In the genomic region with DNA sequence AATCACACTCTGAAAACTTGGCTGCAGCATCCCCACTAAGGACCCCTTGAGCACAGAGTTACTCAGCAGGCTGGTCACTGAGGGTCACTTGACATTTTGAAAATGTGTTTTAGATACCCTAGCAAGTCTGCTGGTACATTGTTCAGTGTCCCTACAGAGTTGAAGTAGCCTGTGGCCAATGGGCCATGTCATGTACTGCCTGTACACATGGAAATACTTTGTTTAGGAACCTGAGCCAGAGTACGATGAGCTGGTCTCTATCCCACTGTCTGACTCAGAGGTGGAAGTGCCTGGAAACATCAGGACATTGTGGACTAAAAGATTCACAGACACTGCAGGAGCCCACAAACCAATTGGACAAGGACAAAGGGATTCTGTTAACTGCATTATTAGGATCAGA, we compare ENCODE assay signal across 30 mouse cellular contexts.
DNase-seq lines count a peak whose midpoint lies in the region; ATAC-seq and TF ChIP-seq lines count a peak whose summit lies in the region.
"Had no signal": no experiment of that assay in that cellular context is flagged by ENCODE, and none has a peak within 500 bp of the region (broad histone marks: within the 10 kb centered on the region; RNA-seq: fewer than 3 reads in every experiment).

No protein-coding gene starts in this region.

- H3K4me2 ChIP-seq in limb, embryonic 15.5 days = no peak overlapping the region
- H3K4me2 ChIP-seq: embryonic facial prominence, embryonic 13.5 days; forebrain, embryonic 13.5 days; heart, embryonic 13.5 days; hindbrain, embryonic 14.5 days had no signal

- TF ChIP-seq CTCF in gastrocnemius, adult 2 months (IDR thresholded peaks at IDR 0.05) = no peak

- H3K9me3 ChIP-seq in limb, embryonic 15.5 days = no peaks in the 10 kb centered on the region
- H3K9me3 ChIP-seq: embryonic facial prominence, embryonic 13.5 days; forebrain, embryonic 10.5 days; forebrain, embryonic 13.5 days; G1E; heart, embryonic 10.5 days had no signal

- WGBS in limb, embryonic 15.5 days = 65% methylated on average over 1 of the region's 1 CpGs

- intact Hi-C loops in gastrocnemius, adult 2 months (cut with DNase I) = no loop called here

- no peak overlapping the region for H3K4me3 ChIP-seq in gastrocnemius, adult 2 months
- no peak overlapping the region for H3K4me3 ChIP-seq in limb, embryonic 15.5 days
- H3K4me3 ChIP-seq: embryonic facial prominence, embryonic 13.5 days; forebrain, embryonic 10.5 days; forebrain, embryonic 13.5 days; heart, adult 2 months; heart, embryonic 10.5 days; heart, embryonic 13.5 days had no signal

- H3K36me3 ChIP-seq in limb, embryonic 15.5 days = no peaks in the 10 kb centered on the region
- H3K36me3 ChIP-seq: embryonic facial prominence, embryonic 13.5 days; forebrain, embryonic 10.5 days; G1E; heart, embryonic 10.5 days; heart, embryonic 13.5 days had no signal

- H3K4me1 ChIP-seq in limb, embryonic 15.5 days = 0 out of 2 replicates have a peak, but pooled peaks cover 4% of the 10 kb centered on the region
- H3K4me1 ChIP-seq: embryonic facial prominence, embryonic 13.5 days; forebrain, embryonic 13.5 days; heart, embryonic 10.5 days; heart, embryonic 13.5 days had no signal

- peak; percentile 58; the same call in 1 of the 2 replicates for ATAC-seq in limb, embryonic 15.5 days (ENCODE audit: insufficient number of reproducible peaks, low FRiP score, low TSS enrichment, low read depth)
- ATAC-seq in megakaryocyte progenitor cell, adult 5-6 weeks (replicated peaks; ENCODE audit: poor library complexity) = no peak
- ATAC-seq: forebrain, embryonic 13.5 days; forebrain, postnatal 0 days; hindbrain, postnatal 0 days; inflammation-experienced regulatory T-cells, adult 6 months; intestine, embryonic 16.5 days had no signal

- H3K27ac ChIP-seq in gastrocnemius, adult 2 months = peak overlapping the region; percentile 24
- no peak overlapping the region for H3K27ac ChIP-seq in limb, embryonic 15.5 days
- H3K27ac ChIP-seq: embryonic facial prominence, embryonic 13.5 days; forebrain, embryonic 10.5 days; forebrain, embryonic 13.5 days; heart, adult 2 months; heart, embryonic 10.5 days; heart, embryonic 13.5 days; hindbrain, embryonic 14.5 days; hindbrain, postnatal 0 days had no signal

- no peaks in the 10 kb centered on the region for H3K27me3 ChIP-seq in limb, embryonic 15.5 days
- H3K27me3 ChIP-seq: CH12.LX; embryonic facial prominence, embryonic 13.5 days; forebrain, embryonic 13.5 days; heart, embryonic 13.5 days had no signal

- DNase-seq in gastrocnemius, adult 18-20 months (ENCODE audit: low spot score) = peak; percentile 46
- DNase-seq in gastrocnemius, postnatal 10 days = no peak
- peak; percentile 38 for DNase-seq in gastrocnemius, adult 2 months
- DNase-seq in gastrocnemius, postnatal 25 days = peak; percentile 61
- DNase-seq in thymus, postnatal 14 days = no peak
- DNase-seq in thymus, postnatal 25 days = no peak
- DNase-seq: adrenal gland, adult 2 months; adrenal gland, postnatal 14 days; B cell, adult 2 months; cerebellum, adult 11 months; cerebellum, adult 2 months; cerebellum, adult 9-11 months; cerebellum, postnatal 25 days; forebrain, postnatal 0 days; heart, adult 2 months; heart, postnatal 14 days; heart, postnatal 4 days had no signal

- H3K9ac ChIP-seq in limb, embryonic 15.5 days = no peak overlapping the region
- H3K9ac ChIP-seq: embryonic facial prominence, embryonic 13.5 days; forebrain, embryonic 13.5 days; forebrain, postnatal 0 days; heart, embryonic 13.5 days; hindbrain, embryonic 14.5 days had no signal

Comparison
In these comparisons a context has a peak if more than half of its experiments do, and no peak if none do; other contexts are left out.
1. DNase-seq: peak in gastrocnemius, adult 18-20 months (single experiment), gastrocnemius, adult 2 months (single experiment) and gastrocnemius, postnatal 25 days (single experiment); none in gastrocnemius, postnatal 10 days (single experiment), thymus, postnatal 14 days (single experiment) and thymus, postnatal 25 days (single experiment).